Mouse (Mus musculus): ENCODE measurements at regions not wholly inside any gene's neighbourhood (a gene's known extent, or its start where the extent isn't known, plus 50 kb on each side); places are given as distances from the start of the nearest gene placed in this dataset.

- TF ChIP-seq POLR2A (IDR thresholded peaks at IDR 0.05; ENCODE audit: low read depth, low read length) (no peak), CTCF (IDR thresholded peaks at IDR 0.05; ENCODE audit: extremely low read depth, insufficient read length, insufficient replicate concordance, low read depth, low read length) (no peak)
These were observed 376.2 kb downstream of the Dcdc2c start for GRCm38 (mm10) chr12:28176016-28176415.

Data from small intestine, adult 2 months (tissue).